Mouse (Mus musculus): ENCODE data around the gene Oosp1. TPM values are rescaled to one million over a fixed set of nuclear protein-coding genes. Genes with fewer than 3 reads are reported as not detected.

The Oosp1 gene
- polyA plus RNA-seq, 1 experiment from 2014 or later: not detected

Other genes starting within 250 kb of the Oosp1 start
- gene Ms4a4b, start 247.6 kb downstream of the Oosp1 start, polyA plus RNA-seq (2014; fragmentation: Nextera tagmentation; extraction: Ambion mirVana): not detected in 2 replicates
- 1.1 and 2.0 TPM in 2 replicates for gene Ms4a6c, start 221.8 kb downstream of the Oosp1 start, polyA plus RNA-seq (2014; fragmentation: Nextera tagmentation; extraction: Ambion mirVana)
- gene Gm8369, start 205.2 kb downstream of the Oosp1 start, polyA plus RNA-seq (2014; fragmentation: Nextera tagmentation; extraction: Ambion mirVana): not detected in 2 replicates
- 1.9 and 3.0 TPM in 2 replicates for gene Ms4a6b, start 174.6 kb downstream of the Oosp1 start, polyA plus RNA-seq (2014; fragmentation: Nextera tagmentation; extraction: Ambion mirVana)
- gene Ms4a4d, start 154.3 kb downstream of the Oosp1 start, polyA plus RNA-seq (2014; fragmentation: Nextera tagmentation; extraction: Ambion mirVana): 0.49 and 0.53 TPM in 2 replicates
- gene Ms4a6d, start 86.3 kb downstream of the Oosp1 start, polyA plus RNA-seq (2014; fragmentation: Nextera tagmentation; extraction: Ambion mirVana): 1.9 and 3.5 TPM in 2 replicates
- gene Ms4a2, start 67.4 kb downstream of the Oosp1 start, polyA plus RNA-seq (2014; fragmentation: Nextera tagmentation; extraction: Ambion mirVana): 0.15 TPM in 1 of 2 replicates, not detected in the other
- gene Ms4a3, start 50.3 kb downstream of the Oosp1 start, polyA plus RNA-seq (2014; fragmentation: Nextera tagmentation; extraction: Ambion mirVana): 0.32 TPM in 1 of 2 replicates, not detected in the other
- gene Oosp2, start 30.6 kb downstream of the Oosp1 start, polyA plus RNA-seq (2014; fragmentation: Nextera tagmentation; extraction: Ambion mirVana): not detected in 2 replicates
- not detected in 2 replicates for gene Oosp3, start 5.9 kb upstream of the Oosp1 start, polyA plus RNA-seq (2014; fragmentation: Nextera tagmentation; extraction: Ambion mirVana)
- gene Gif, start 56.4 kb upstream of the Oosp1 start, polyA plus RNA-seq (2014; fragmentation: Nextera tagmentation; extraction: Ambion mirVana): not detected in 2 replicates
- gene Mrpl16, start 79.2 kb upstream of the Oosp1 start, polyA plus RNA-seq (2014; fragmentation: Nextera tagmentation; extraction: Ambion mirVana): 48.6 and 52.3 TPM in 2 replicates
- 6.0 and 6.4 TPM in 2 replicates for gene Stx3, start 128.3 kb upstream of the Oosp1 start, polyA plus RNA-seq (2014; fragmentation: Nextera tagmentation; extraction: Ambion mirVana)
- gene Olfr1417, start 148.1 kb upstream of the Oosp1 start, polyA plus RNA-seq (2014; fragmentation: Nextera tagmentation; extraction: Ambion mirVana): not detected in 2 replicates
- gene Olfr1418, start 169.9 kb upstream of the Oosp1 start, polyA plus RNA-seq (2014; fragmentation: Nextera tagmentation; extraction: Ambion mirVana): not detected in 2 replicates
- gene Olfr1419, start 184.0 kb upstream of the Oosp1 start, polyA plus RNA-seq (2014; fragmentation: Nextera tagmentation; extraction: Ambion mirVana): not detected in 2 replicates
- gene Olfr1420, start 195.4 kb upstream of the Oosp1 start, polyA plus RNA-seq (2014; fragmentation: Nextera tagmentation; extraction: Ambion mirVana): not detected in 2 replicates
- 24.7 and 25.7 TPM in 2 replicates for gene Patl1, start 221.2 kb upstream of the Oosp1 start, polyA plus RNA-seq (2014; fragmentation: Nextera tagmentation; extraction: Ambion mirVana)

All from neural tube, embryonic 11.5 days (tissue).